Mouse (Mus musculus) layer of hippocampus, adult 18-20 months (tissue): ENCODE measurements around the gene She. TPM values are rescaled to one million over a fixed set of nuclear protein-coding genes. Genes with fewer than 3 reads are reported as not detected.
A peak's percentile ranks its signal among the peaks of the same experiment; 100 is the strongest.
"Not testable (repeated sequence)": the region's sequence is repeated elsewhere in the genome, so short reads cannot be mapped to it uniquely, and the experiment has no call there.

ENCODE experiments used
- DNase-seq, 2 experiments: peaks; one replicate each; pipeline ENCODE4 v3.0.0; 2022; ENCODE audit warnings: low spot score in 2 of 2
- total RNA-seq, 2 experiments: library from RNA; stranded (reverse); gene quantifications; 2 replicates each; pipeline ENCODE4 v1.2.3; 2021

She gene
- total RNA-seq, 2 experiments from 2014 or later = 2.6 to 2.9 TPM

- DNase-seq = no peak
Measured at GRCm38 (mm10) chr3:89862182-89862761, 31.1 kb downstream of the She start.

DNA sequence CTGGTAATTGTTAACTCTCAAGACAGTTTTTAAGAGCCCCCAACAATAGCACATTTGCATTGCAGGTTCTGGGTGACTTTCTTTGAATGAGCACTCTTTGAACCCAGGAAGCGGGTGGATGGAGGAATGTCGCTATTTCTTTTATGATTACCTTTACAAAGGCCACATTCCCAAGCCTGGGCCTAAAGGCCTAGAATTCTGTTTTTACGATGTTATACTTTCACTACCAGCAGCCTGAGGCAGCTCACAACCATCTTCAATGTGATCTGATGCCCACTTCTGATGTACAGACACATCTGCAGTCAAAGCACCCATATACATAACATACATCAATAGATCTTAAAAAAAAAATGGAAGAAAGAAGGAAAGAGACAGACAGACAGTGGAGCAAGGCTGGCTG is 32.1 kb downstream of the She start:
- not testable (repeated sequence) for DNase-seq

GRCm38 (mm10) chr3:89863716-89864509 is 32.7 kb downstream of the She start:
- DNase-seq = no peak

DNA sequence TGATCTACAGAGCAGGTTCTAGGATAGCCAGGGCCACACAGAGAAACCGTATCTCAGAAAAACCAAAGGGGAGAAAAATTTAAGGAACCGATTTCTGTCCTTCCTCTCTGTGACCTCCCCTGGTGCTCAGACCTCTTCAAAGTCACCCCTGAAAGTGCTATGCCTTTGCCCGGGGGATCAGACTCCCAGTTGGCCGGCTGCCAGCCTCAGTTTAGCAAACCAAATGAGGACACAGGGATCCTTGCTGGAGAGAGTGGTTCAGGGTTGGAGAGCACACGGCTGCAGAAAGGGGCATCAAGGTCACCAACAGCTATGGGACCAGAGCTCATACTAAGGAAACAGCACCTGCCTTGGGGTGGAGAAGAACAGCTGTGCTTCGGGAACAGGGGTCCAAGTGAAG is 33.9 kb downstream of the She start:
- no peak for DNase-seq

DNA sequence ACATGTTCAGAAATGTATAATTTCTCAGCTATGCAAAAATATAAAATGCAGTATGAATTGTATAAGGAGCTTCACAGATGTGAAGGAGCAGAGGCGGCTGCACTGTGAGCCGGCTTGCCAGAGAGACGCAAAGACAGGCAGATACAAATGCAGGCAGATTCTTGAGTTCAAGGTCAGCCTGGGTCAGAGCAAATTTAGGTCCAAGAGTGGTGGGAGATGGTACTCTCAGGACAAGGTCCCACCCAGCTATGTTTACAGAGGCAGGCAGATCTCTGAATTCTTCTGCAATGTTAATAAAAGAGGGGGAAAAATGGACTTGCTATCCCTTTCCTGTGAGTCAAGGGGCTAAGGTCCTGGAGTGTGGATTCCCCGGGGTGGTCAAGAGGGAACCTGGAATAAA is 34.6 kb downstream of the She start:
- DNase-seq = no peak

DNA sequence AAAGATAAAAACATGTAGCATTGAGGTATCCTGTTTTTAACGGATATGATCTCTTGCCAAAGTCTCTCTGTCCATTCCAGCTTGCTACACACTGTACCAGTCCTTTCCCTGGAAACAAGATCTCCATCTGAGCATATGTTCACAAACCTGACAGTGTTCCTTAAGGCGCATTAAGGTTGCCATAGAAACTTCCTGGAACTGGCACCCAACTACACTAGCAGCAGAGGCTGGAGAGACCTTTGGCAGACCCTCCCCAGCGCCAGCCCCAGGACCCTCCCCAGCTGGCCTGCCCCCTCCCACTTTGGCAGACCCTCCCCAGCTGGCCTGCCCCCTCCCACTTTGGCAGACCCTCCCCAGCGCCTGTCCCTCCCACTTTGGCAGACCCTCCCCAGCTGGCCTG is 36.5 kb downstream of the She start:
- DNase-seq = no peak

- no peak for DNase-seq
Measured at GRCm38 (mm10) chr3:89868357-89868756, 37.2 kb downstream of the She start.

GRCm38 (mm10) chr3:89868956-89869355 is 37.8 kb downstream of the She start:
- DNase-seq = no peak

DNA sequence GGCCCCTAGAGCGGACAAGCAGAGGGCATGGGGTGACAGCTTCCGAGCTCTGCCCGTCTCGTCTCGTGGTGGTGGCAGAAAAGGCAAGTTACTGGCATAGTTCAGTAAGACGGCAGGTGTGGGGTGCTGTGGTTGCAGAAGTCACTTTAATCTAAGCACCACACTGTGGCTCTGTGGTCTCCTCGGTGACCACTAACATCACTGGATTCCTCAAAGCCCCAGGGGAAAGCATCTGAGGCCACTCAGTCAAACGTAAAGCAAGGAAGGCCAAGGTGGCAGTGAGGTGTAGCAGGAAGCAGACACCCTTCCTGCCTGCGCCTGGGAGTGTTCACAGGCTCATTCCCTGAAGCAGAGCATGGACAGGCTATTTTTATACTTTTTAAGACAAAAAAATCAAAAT is 38.4 kb downstream of the She start:
- no peak for DNase-seq

DNA sequence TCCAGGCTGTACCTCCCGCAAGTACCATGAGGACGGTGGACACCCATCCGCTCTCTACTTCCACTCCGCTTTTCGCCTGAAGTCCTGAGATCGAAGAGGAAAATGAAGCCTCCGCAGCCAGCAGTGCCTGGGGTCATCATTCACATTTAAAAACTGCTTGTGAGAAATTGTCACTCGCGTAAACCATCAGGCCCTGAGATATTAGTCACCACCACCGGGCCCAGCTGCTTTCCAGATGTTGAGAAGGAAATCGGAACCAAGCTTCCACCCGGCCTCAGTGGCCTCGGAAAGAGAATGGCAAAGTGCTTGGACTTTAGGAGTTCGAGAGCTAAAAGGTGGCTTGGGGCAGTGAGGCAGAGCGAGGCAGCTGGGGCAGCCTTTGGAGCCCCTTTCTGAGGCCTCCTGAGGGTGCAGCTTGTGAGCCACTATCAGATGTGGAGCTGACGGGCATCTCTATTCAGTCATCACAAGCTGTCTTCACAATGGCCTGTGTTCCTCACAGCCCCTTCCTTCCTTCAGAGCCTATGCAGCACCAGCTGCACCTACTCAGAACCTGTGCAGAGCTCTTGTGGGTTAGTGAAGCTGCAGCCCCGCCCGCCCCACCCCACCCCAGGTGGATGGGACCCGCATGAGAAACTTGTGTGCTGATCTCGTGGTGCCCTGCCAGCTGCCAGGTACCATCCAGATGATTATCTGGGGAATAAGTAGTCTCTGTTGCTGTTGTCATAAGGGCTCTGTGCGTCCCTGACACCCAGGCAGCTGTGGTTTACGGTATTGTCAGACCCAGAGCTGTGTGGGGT is 39.5 kb downstream of the She start:
- no peak for DNase-seq

GRCm38 (mm10) chr3:89871339-89871914 is 40.3 kb downstream of the She start:
- DNase-seq = no peak

GRCm38 (mm10) chr3:89872209-89872608 is 41.0 kb downstream of the She start:
- DNase-seq = no peak

- no peak for DNase-seq
Measured at GRCm38 (mm10) chr3:89872684-89873083, 41.5 kb downstream of the She start.

DNA sequence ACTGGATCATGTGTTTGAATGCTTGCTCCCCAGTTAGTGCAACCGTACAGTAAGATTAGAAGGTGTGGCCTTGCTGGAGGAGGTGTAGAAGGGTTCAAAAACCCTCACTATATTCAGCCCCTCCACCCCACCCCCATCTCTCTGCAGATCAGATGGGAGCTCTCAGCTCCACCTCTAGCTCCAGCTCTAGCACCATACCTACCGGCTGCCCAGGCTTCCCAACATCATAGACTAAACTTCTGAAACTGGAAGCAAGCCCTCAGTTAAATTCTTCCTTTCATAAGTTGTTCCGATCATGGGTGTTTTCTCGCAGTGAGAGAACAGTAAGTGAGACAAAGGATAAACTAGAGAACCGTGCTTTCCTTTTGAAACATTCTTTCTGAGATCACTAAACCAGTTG is 42.9 kb downstream of the She start:
- no peak for DNase-seq

DNA sequence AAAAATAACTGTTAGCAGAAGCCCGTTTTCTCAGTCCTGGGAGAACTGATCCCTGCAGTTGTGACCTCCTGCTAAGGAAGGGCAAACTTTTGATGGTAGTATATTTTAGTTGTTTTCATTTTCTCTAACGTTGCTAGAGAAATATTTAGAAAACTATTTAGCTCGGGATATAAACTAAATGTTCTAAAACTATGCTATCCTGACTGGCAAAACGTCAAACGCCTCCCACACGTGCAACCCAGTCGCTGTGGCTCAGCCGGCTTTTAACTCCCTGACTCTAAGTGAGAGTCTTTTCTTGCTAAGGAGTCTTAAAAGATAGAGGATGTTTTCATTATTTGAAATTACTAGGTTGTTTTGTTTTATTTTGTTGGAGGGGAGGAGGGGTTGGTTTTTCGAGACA is 43.9 kb downstream of the She start:
- peak in 1 of 2 experiments; percentile 59 for DNase-seq

GRCm38 (mm10) chr3:89875781-89876180 is 44.6 kb downstream of the She start:
- DNase-seq = no peak

DNA sequence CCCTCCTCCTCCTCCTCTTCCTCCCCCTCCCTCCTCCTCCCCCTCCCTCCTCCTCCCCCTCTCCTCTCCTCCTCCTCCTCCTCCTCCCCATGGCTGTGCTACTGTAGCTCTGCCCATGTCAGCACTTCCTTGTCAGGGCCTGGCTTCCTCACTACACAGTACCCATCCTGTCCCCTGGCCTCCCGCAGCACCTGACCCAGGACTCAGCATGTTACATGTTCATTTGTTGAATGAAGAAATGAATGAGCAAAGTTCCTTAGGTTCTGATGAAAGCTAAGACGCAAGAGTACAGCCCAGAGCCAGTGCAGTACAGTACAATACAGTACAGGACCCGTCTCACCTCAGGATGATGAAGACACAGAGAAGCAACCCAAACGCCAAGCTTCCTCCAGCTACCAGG is 45.3 kb downstream of the She start:
- DNase-seq = no peak

- no peak for DNase-seq
Measured at GRCm38 (mm10) chr3:89877129-89877528, 46.0 kb downstream of the She start.

- DNase-seq = no peak
Measured at GRCm38 (mm10) chr3:89878456-89878855, 47.3 kb downstream of the She start.

DNA sequence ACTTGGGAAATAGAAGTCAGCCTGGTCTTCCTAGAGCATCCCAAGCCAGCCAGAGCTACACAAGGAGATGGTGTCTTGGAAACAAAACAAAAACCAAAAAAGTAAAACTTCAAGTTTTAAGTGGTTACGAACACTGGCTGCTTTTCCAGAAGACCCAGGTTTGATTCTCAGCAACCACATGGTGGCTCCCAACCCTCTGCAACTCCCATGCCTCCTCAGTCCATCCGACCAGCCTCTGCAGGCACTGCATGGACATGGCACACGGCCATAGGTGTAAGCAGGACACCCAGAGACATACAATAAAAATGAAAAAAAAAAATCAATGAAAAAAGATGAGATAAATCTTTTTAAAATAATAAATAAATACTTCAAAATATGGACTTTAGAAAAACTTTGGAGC is 48.2 kb downstream of the She start:
- DNase-seq = no peak

DNA sequence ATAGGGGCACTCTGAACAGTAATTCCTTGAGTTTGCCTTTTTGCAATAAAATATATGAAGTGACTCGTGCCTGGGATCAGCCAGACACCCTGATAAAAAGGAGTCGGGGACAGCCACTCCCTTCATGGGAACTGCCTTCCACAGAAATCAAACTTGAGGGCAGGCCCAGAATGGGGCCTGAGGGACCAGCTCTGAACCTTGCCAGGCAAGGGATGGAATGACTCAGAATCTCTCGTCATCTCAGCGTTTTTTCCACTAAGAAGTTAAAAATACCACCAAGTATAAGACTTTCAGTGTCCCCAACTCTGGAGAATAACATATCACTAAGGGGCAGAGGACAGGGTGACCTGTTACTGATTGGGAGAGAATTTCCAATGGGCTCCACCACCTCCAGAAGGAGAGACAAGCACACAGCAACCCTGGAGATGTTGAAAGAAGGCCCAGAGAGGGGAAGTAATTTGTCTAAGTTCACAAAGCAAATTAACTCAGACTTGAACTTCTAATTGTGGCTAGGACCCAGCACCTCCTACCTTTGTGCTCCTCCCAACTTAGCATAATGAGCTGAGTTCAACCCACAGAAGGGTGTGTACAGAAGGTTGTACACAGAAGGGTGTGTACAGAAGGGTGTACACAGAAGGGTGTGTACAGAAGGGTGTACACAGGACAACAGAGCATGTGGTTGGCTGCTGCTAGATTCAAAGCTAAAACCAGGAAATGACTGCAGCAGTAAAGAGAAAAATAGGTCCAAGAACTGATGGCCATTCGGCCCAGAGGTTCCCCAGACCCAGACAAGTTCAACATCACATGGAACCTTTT is 49.1 kb downstream of the She start:
- no peak for DNase-seq
